Mouse (Mus musculus) CD8-positive naive resting alpha-beta T cell, adult 2 months (primary cell): ENCODE results near the gene Lce1e.
"Not testable (repeated sequence)": the region's sequence is repeated elsewhere in the genome, so short reads cannot be mapped to it uniquely, and the experiment has no call there.

Experiments
- DNase-seq, 2 experiments: peaks; one replicate each; pipeline ENCODE4 v3.0.0; 2022; ENCODE audit warnings: low read depth in 2 of 2, low spot score in 2 of 2

Lce1e gene

DNA sequence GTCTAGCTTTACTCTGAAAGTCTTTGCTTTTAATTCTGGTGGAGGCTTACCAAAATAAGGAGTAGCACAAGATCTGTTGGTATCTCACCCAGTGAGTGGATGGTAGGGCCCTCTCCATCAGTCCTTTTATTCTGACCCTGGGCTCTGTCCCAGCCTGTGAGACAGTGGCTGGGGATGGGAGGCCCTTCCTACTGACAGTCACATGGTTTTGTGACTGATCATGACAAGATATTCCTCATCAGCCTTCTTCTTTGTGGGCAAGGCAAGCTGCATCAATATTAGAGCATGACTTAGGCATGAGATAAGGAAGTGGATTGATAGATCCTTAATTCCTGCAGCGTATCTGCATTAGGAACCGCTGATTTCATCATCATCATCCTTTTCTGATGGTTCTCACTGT is at the start of gene Lce1e:
TSS of gene Lce1e (minus strand) at position 101 of the 400 bp plus-strand sequence.
- DNase-seq, result no peak

DNA sequence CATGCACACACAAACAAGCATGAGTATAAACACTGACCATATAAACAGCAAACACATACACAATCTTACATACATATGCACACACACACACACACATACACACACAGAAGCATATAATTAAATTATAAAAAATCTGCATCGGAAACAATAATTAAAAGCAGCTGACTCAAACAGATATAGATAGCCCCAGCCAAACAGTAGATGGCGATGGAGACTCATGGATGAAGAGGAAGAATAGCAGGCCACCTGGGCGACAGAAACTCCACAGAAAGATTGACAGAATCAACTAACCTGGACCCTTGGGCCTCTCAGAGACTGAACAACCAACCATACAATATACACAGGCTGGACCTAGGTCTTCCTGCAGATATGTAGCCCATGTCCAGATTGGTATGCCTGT is 44.3 kb upstream of the Lce1e start:
- DNase-seq, result no peak

DNA sequence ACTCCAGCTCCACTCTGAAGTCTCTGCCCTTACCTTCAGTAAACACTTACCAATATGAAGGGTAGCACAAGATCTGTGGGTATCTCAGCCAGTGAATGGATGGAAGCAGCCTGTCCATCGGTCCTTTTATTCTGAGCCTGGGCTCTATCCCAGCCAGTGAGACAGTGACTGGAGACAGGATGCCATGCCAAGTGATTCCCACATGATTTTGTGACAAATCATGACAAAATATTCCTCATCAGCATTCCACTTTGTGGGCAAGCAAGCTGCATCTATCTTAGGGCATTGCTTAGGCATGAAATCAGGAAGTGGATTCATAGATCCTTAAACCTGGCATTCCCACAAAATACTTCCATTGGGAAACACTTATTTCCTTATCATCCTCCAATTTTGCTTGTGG is 43.4 kb upstream of the Lce1e start, which contains the start of gene Lce1g:
TSS of gene Lce1g (minus strand) at position 101 of the 400 bp plus-strand sequence.
- DNase-seq, result no peak

DNA sequence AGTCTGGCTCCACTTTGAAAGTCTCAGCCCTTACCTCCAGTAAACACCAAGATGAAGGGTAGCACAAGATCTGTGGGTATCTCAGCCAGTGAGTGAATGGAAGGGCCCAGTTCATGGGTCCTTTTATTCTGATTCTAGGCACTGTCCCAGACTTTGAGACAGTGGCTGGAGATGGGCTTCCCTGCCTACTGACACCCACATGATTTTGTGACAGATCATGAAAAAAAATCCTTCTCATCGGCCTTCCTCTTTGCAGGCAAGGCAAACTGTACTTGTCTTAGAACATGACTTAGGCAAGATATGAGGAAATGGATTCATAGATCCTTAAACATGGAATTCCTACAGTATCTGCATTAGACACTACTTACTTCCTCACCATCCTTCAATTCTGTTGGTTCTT is 30.1 kb upstream of the Lce1e start, which contains the start of gene Gm38119:
TSS of gene Gm38119 (minus strand) at position 101 of the 400 bp plus-strand sequence.
- DNase-seq, result no peak

DNA sequence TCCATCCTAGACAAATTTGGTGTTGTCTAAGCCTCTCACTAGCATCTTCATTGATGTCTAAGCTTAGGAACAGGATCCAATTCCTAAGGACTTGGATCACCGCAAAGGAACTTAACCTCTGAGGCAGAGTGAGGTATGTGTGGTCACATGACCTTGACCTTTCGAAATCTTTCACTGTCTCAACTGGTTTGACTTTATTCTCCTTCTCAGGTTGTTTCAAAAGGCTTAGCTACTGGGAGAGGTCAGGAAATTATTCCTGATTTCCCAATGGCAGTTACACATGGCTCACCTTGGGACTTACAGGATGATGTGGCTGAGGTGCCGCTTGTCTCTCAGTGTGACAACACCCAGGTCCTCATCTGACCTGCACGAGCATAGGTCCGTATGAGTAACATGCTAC is 13.8 kb upstream of the Lce1e start:
- DNase-seq, result no peak

DNA sequence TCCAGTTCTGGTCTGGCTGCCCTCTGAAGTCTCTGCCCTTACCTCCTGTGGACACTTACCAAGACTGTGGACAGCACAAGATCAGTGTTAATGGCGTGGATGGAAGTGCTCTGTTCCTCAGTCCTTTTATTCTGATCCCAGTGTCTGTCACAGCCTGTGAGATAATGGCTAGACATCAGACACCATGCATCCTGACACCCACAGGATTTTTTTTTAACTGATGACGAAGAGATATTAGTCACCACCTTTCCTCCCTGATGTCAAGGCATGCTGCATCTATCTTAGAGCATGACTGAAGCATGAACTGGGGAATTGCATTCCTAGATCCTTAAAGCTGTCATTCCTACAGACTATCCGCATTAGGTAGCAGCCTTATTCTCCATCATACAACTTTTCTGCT is 11.4 kb upstream of the Lce1e start, which contains the start of gene Lce1f:
TSS of gene Lce1f (minus strand) at position 101 of the 400 bp plus-strand sequence.
- DNase-seq, result no peak

DNA sequence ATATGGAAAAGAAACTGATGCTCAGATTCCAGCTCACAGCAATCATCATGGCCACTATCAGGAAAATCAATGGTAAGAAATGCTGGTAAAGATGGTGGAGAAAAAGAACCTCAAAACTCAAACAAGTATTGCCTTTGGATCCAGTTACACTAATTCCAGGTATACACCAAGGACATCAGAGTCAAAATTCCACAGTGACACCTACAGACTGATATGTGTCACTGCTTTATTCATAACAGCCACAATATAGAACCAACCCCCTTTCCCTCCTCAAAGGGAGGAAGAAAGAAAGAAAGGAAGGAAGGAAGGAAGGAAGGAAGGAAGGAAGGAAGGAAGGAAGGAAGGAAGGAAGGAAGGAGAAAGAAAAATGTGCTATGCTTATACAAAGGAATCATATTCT is 6.2 kb upstream of the Lce1e start:
- DNase-seq, result no peak

DNA sequence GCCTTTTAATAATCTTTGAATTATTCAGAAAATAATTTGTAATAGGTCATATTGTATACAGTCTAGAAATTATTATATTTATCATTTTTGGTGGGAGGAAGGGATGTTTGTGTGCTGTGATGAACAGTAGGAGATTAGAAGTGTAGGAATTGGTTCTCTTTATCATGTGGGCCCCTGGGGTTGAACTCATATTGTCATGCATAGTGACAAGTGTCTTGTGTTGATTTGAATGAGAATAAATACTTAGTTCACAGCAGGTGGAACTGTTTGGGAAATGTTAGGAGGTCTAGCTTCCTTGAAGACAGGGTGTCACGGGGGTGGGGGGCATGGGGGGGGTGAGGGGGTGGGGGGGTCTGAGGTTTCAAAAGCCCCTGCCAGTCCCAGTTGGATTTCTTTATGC is 14.3 kb downstream of the Lce1e start:
- no peak for DNase-seq

DNA sequence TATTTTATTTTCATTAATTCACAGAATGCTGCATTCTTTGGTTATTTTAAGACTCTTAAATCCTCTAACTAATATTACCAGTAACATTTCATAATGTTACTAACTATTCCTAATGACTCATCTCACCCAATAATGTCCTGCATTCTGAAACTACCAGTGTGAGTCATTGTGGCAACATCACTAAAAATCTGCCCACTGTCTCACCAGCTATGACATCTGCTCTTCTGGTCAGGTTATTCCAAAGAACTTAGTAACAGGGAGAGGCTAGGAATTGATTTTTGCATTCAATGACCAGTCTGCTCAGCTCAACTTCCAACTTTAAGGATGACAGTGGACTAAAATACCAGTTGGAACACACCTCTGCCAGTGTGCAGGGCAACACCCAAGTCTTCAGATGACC is 17.2 kb downstream of the Lce1e start:
- DNase-seq, result no peak

DNA sequence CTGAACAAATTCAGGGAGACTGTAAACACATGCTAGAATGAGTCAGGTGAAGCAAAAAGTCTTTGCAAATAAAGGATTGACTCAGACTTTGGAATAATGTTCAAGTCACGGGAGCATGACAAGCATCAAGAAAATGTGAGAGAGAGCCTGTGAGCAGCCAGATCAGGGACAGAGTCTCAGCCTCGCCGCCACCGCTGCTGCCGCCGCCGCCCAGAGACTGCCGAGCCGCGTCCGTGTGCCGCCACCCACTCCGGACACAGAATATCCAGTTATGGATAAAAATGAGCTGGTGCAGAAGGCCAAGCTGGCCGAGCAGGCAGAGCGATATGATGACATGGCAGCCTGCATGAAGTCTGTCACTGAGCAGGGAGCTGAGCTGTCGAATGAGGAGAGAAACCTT is 19.7 kb downstream of the Lce1e start:
- DNase-seq, result not testable (repeated sequence)

DNA sequence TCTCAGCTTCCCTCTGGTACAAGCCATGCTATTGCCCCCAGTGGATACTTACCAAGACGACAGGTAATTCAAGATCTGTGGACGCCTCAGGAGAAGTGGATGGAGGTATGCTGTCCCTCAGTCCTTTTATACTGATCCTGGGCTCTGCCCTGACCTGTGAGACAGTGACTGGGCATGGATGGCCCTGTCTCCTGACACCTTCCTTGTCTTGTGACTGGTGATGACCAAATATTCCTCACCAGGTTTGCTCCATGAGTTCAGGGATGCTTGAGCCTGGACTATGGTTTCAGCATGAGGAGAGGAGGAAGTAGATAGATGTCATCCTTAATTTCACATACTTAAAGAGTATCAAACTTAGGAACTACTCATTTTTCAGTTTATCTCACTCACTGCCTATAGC is 21.8 kb downstream of the Lce1e start, which contains the start of gene Lce1d:
TSS of gene Lce1d (minus strand) at position 101 of the 400 bp plus-strand sequence.
- DNase-seq, result no peak

DNA sequence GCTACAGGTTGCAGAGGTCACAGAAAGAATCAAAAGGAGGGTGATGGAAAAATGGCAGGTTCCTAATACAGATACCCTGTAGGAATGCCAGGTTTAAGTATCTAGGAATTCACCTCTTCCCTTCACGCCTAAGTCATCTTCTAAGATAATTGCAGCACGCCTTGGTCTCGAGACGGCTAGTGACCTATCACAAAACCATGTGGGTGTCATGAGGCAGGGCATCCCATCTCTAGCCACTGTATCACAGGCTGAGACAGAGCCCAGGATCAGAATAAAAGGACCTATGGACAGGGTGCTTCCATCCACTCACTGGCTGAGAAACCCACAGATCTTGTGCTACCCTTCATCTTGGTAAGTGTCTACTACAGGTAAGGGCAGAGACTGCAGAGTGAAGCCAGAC is 29.9 kb downstream of the Lce1e start, which contains the start of gene Lce1c:
TSS of gene Lce1c (plus strand) at position 301 of the 400 bp plus-strand sequence.
- DNase-seq, result no peak

DNA sequence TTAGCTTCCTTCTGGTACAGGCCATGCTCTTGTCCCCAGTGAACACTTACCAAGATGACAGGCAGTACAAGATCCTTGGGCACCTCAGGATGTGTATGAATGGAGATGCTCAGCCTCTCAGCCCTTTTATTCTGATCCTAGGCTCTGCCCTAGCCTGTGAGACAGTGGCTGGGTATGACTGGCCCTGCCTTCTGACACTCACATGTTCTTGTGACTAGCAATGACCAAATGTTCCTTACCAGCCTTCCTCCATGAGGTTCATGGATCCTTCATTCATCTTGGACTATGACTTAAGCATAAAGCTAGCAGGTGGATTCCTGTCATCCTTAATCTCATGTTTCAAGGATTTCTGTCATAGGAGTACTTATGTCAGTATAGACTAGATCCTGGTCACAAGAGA is 38.7 kb downstream of the Lce1e start, which contains the start of gene Lce1a2:
TSS of gene Lce1a2 (minus strand) at position 101 of the 400 bp plus-strand sequence.
- DNase-seq, result no peak
